Mouse (Mus musculus): ENCODE measurements at regions not wholly inside any gene's neighbourhood (a gene's known extent, or its start where the extent isn't known, plus 50 kb on each side); places are given as distances from the start of the nearest gene placed in this dataset.

DNA sequence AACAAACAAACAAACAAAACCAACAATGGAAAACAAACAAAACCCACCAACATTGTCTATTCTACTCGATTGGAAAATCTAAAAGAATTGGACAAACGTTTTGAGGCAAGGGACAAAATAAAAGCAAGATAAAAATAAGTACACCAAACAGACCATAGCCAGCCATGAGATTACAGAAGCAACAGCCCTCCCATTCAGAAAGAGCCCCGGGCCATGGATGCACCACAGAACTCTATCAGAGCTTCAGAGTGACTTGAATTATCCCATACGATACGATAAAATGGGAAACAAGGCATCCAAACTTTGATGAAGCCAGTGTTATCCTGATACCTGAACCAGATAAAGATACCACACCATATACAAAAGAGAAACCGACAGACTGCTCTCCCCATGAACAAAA lies 68.7 kb downstream of the Npepl1 start:
- DNase-seq: no peak

- no peak for DNase-seq
These were observed 74.6 kb downstream of the Npepl1 start for GRCm38 (mm10) chr2:174184797-174185196.

DNA sequence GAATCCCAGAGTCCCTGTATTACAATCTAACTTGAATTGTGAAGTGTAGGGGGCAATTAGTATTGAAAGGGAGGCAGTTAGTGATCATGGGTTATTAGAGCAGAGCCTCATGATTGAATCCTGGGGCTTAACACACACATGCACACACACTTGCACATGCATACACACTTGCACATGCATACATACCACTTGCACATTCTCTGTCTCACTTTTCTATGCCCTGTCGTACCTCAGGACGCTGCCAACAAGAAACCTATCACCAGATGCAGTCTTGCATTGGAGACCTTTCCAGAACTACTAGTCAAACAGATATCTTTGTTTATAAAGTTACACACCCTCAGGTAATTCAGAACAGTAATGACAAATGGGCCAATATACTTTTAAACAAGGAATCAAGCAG lies 80.9 kb downstream of the Npepl1 start:
- DNase-seq: no peak

DNA sequence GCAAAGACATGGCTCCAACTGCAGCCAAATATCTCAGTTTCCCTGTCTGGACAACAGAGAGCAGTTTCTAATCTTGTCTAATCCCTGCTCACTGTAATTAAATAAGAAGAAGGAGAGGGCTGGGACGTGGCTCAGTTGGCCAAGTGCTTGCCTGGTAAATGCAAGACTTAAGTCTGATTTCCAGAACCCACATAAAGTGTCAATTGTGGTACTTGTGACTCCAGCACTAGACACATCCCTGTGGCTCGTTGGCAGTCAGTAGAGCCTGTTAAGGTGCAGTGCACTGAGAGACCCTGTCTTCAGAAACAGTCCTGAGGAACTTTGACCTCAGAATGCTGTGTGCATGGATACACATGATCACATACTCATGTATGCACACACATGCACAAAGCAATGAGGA lies 81.4 kb downstream of the Npepl1 start:
- DNase-seq: no peak

GRCm38 (mm10) chr2:174192026-174192425 lies 81.9 kb downstream of the Npepl1 start:
- no peak for DNase-seq

- no peak for DNase-seq
These were observed 83.4 kb downstream of the Npepl1 start for GRCm38 (mm10) chr2:174193506-174193905.

- DNase-seq: no peak
These were observed 85.5 kb downstream of the Npepl1 start for GRCm38 (mm10) chr2:174195651-174196050.

DNA sequence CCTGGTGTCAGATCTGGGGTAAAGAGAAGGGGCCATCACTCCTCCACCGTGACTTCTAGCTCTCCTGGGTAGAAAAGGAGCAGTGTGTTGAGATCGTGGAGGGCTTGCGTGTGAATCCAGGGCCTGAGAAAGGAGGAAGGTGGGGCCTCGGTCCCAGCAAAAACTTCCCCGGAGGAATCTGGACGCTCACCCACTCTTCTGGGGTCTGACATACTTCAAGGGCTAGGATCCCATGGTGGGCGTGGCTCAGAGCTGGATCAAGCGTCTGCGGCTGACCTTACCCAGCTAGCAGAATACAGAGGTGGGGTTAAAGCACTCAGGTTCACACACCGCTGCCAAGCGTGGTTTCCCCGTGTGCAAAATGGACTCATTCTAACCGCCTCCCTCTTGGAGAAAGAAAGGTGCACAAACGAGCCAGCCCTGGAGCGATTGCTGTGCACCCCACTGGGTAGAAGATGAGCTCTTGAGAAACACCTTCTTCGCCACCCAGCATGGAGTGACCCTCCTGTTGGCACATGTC lies 86.6 kb downstream of the Npepl1 start:
- DNase-seq: no peak

GRCm38 (mm10) chr2:174197306-174197945 lies 86.7 kb upstream of the Gnas start:
- DNase-seq: no peak

- DNase-seq: peak; percentile 61 to 77
These were observed 85.6 kb upstream of the Gnas start for GRCm38 (mm10) chr2:174198406-174198971.

GRCm38 (mm10) chr2:174199961-174200862 lies 83.9 kb upstream of the Gnas start:
- DNase-seq: no peak

DNA sequence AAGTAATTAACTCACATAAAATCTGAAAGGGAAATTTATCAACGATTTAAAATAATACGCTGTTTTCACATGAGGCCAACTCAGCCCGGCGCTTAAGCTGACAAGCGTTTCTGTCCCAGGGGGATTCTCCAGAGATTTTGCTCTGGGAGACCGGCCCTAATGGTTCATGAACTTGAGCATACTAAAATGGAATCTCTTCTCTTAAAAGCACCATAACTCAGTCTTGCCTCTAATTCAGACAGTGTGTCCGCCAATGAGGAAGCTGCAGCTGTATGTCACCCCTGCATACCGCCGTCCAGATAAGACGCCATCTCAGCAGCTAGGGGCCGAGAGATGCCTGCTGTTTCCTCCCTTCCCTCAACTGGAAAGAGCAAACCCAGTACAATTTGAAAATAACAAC lies 80.7 kb upstream of the Gnas start:
- DNase-seq: no peak

DNA sequence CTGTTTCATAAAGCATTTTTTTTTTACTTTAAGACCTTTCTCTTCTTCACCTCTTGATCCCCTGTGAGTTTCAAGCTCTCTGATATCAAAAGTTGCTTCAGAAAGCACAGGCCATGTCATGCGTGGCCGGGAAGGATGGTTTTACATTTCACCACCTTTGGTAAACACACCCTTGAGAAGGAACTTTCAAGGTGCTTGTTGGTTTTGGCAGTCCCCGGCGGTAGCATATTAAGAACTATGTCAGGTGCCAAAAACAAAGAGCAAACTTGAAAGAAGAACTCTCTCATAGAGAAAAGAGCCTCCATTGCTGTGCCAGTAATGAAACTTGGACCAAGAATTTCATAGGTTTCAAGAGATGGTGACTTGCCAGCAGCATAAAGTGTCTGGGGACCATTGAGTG lies 72.4 kb upstream of the Gnas start:
- no peak for DNase-seq

- no peak for DNase-seq
These were observed 57.5 kb upstream of the Gnas start for GRCm38 (mm10) chr2:174226660-174227059.
